Comparison of ENCODE assay signal across 13 mouse cellular contexts in genomic region chr10:80510273-80510660, GRCm38 (mm10). TPM values are rescaled to one million over a fixed set of nuclear protein-coding genes. Genes with fewer than 3 reads are reported as not detected.
DNase-seq lines count a peak whose midpoint lies in the region; ATAC-seq lines count a peak whose summit lies in the region.
"Had no signal": no experiment of that assay in that cellular context is flagged by ENCODE, and none has a peak within 500 bp of the region (broad histone marks: within the 10 kb centered on the region; RNA-seq: fewer than 3 reads in every experiment).

No protein-coding gene starts in this region.

- 0 out of 2 replicates have a peak overlapping the region, but pooled peaks have one; percentile 75 for H3K4me2 ChIP-seq in heart, embryonic 13.5 days
- no peak overlapping the region for H3K4me2 ChIP-seq in neural tube, embryonic 13.5 days

- no peak for ATAC-seq in heart, embryonic 13.5 days (ENCODE audit: extremely low read depth, insufficient number of reproducible peaks, low FRiP score, low TSS enrichment)
- no peak for ATAC-seq in neural tube, embryonic 13.5 days (ENCODE audit: low read depth)
- peak; percentile 56 for ATAC-seq in granulocyte monocyte progenitor cell, adult 5-6 weeks (replicated peaks; ENCODE audit: poor library complexity, severe bottlenecking)

- no peak for DNase-seq in heart, postnatal 36 days
- DNase-seq in neural tube, embryonic 10.5 days (ENCODE audit: extremely low spot score, low spot score) = no peak
- no peak for DNase-seq in adrenal gland, postnatal 36 days
- DNase-seq in ovary, postnatal 14 days (ENCODE audit: low spot score) = no peak
- DNase-seq: gastrocnemius, postnatal 10 days; lung, postnatal 14 days had no signal

- H3K4me3 ChIP-seq in heart, embryonic 13.5 days = no peak overlapping the region
- no peak overlapping the region for H3K4me3 ChIP-seq in neural tube, embryonic 13.5 days

- H3K9ac ChIP-seq in heart, embryonic 13.5 days = peak overlapping the region; percentile 78; the same call in 1 of the 2 replicates
- peak overlapping the region; percentile 34; the same call in 1 of the 2 replicates for H3K9ac ChIP-seq in neural tube, embryonic 13.5 days

- peaks cover 13% of the 10 kb centered on the region for H3K4me1 ChIP-seq in heart, embryonic 13.5 days
- H3K4me1 ChIP-seq in neural tube, embryonic 13.5 days (replicated peaks) = peaks cover 10% of the 10 kb centered on the region

- H3K27ac ChIP-seq in heart, embryonic 13.5 days (replicated peaks) = no peak overlapping the region
- H3K27ac ChIP-seq in neural tube, embryonic 13.5 days (replicated peaks) = no peak overlapping the region

- H3K9me3 ChIP-seq in heart, embryonic 13.5 days = no peaks in the 10 kb centered on the region
- H3K9me3 ChIP-seq in neural tube, embryonic 13.5 days = no peaks in the 10 kb centered on the region

- peaks cover 89% of the 10 kb centered on the region for H3K27me3 ChIP-seq in heart, embryonic 13.5 days (replicated peaks)
- peaks cover 89% of the 10 kb centered on the region for H3K27me3 ChIP-seq in neural tube, embryonic 13.5 days

- no peaks in the 10 kb centered on the region for H3K36me3 ChIP-seq in heart, embryonic 13.5 days
- no peaks in the 10 kb centered on the region for H3K36me3 ChIP-seq in neural tube, embryonic 13.5 days

- intact Hi-C loops in heart, postnatal 36 days (cut with DNase I) = no loop called here

- 52% methylated on average over 10 of the region's 10 CpGs for WGBS in heart, embryonic 13.5 days
- 55% methylated on average over 10 of the region's 10 CpGs for WGBS in neural tube, embryonic 13.5 days

RNA-seq across cellular contexts. Expression of gene Onecut3, which starts 15.6 kb away (rescaled TPM):
- polyA plus RNA-seq in heart, embryonic 13.5 days (2015; fragmentation: Nextera tagmentation; extraction: Ambion mirVana) = not detected in 2 replicates
- not detected for total RNA-seq in heart, postnatal 36 days (2021)
- 0.92 and 1.2 TPM in 2 replicates for polyA plus RNA-seq in neural tube, embryonic 13.5 days (2015; fragmentation: Nextera tagmentation; extraction: Ambion mirVana)
- not detected in 2 replicates for total RNA-seq in granulocyte monocyte progenitor cell, adult 5-6 weeks (2014; fragmentation: Nextera tagmentation)
- total RNA-seq in granulocyte monocyte progenitor cell, adult 5-6 weeks (2017) = not detected in 2 replicates
- total RNA-seq in adrenal gland, postnatal 36 days (2021) = not detected
- total RNA-seq: adrenal gland, postnatal 14 days; gastrocnemius, postnatal 10 days; left cerebral cortex, postnatal 10 days had no signal
- polyA plus RNA-seq: spleen, adult 2 months had no signal

RNA-seq across cellular contexts. Expression of gene Atp8b3, which starts 28.7 kb away (rescaled TPM):
- polyA plus RNA-seq in heart, embryonic 13.5 days (2015; fragmentation: Nextera tagmentation; extraction: Ambion mirVana) = 0.11 and 0.13 TPM in 2 replicates
- not detected for total RNA-seq in heart, postnatal 36 days (2021)
- polyA plus RNA-seq in neural tube, embryonic 13.5 days (2015; fragmentation: Nextera tagmentation; extraction: Ambion mirVana) = 1.2 and 1.4 TPM in 2 replicates
- total RNA-seq in granulocyte monocyte progenitor cell, adult 5-6 weeks (2014; fragmentation: Nextera tagmentation) = 0.64 TPM in 1 of 2 replicates, not detected in the other
- total RNA-seq in granulocyte monocyte progenitor cell, adult 5-6 weeks (2017) = not detected in 2 replicates
- 1 to 10 TPM in 1 of 2 experiments, under 1 TPM in 1; 0.43 to 1.1 TPM for total RNA-seq in adrenal gland, postnatal 36 days (2021)
- total RNA-seq: gastrocnemius, postnatal 10 days; heart, postnatal 25 days had no signal

RNA-seq across cellular contexts. Expression of gene Rexo1, which starts 51.1 kb away (rescaled TPM):
- polyA plus RNA-seq in heart, embryonic 13.5 days (2015; fragmentation: Nextera tagmentation; extraction: Ambion mirVana) = 15.9 and 17.7 TPM in 2 replicates
- total RNA-seq in heart, postnatal 36 days (2021) = 10 to 100 TPM; 12.3 to 13.7 TPM
- polyA plus RNA-seq in neural tube, embryonic 13.5 days (2015; fragmentation: Nextera tagmentation; extraction: Ambion mirVana) = 26.8 and 28.0 TPM in 2 replicates
- total RNA-seq in granulocyte monocyte progenitor cell, adult 5-6 weeks (2014; fragmentation: Nextera tagmentation) = 43.7 and 48.2 TPM in 2 replicates
- total RNA-seq in granulocyte monocyte progenitor cell, adult 5-6 weeks (2017) = 17.5 and 28.8 TPM in 2 replicates
- 10 to 100 TPM; 28.3 to 42.9 TPM for total RNA-seq in adrenal gland, postnatal 36 days (2021)
